Mouse (Mus musculus) myocyte (in vitro differentiated cells): ENCODE data around the gene Arxes1. TPM values are rescaled to one million over a fixed set of nuclear protein-coding genes. Genes with fewer than 3 reads are reported as not detected.

Source experiments
- H3K27me3 ChIP-seq: one replicate; pipeline ENCODE4 v1.6.1; 2011; ENCODE audit not compliant: control insufficient read depth, insufficient read depth, insufficient read length
- H3K36me3 ChIP-seq: one replicate; pipeline ENCODE4 v1.6.1; 2011; ENCODE audit not compliant: control insufficient read depth, insufficient read depth
- H3K4me2 ChIP-seq: one replicate; pipeline ENCODE4 v1.6.1; 2011; ENCODE audit warnings: low read depth, control low read depth
- H3K4me3 ChIP-seq: one replicate; pipeline ENCODE4 v1.5.1; 2011; ENCODE audit warnings: mild to moderate bottlenecking, control low read depth, moderate library complexity
- H3K79me2 ChIP-seq: one replicate; pipeline ENCODE4 v1.6.1; 2011; ENCODE audit not compliant: control insufficient read depth, insufficient read depth
- H3ac ChIP-seq: one replicate; pipeline ENCODE4 v1.6.1; 2011; ENCODE audit not compliant: control insufficient read depth, insufficient read length
- CEBPB ChIP-seq: IDR thresholded peaks from 2 replicates; pipeline ENCODE4 v1.6.1; 2011; ENCODE audit warnings: mild to moderate bottlenecking, moderate library complexity; ENCODE audit not compliant: poor library complexity, insufficient read depth, severe bottlenecking
- E2F4 ChIP-seq: IDR thresholded peaks from one replicate; pipeline ENCODE4 v1.6.1; 2011; ENCODE audit warnings: mild to moderate bottlenecking, control low read depth, moderate library complexity; ENCODE audit not compliant: insufficient read depth
- MAX ChIP-seq: IDR thresholded peaks from one replicate; pipeline ENCODE4 v1.6.1; 2011; ENCODE audit warnings: low read depth, mild to moderate bottlenecking, control low read depth
- MYOD1 ChIP-seq, 3 experiments: IDR thresholded peaks; one replicate each; pipeline ENCODE4 v1.6.1; 2011; ENCODE audit warnings: control low read depth in 2 of 3, low read depth in 2 of 3, mild to moderate bottlenecking in 2 of 3, moderate library complexity in 1 of 3; ENCODE audit not compliant: insufficient read length in 2 of 3, control insufficient read depth in 1 of 3
- MYOG ChIP-seq, 3 experiments: IDR thresholded peaks; one replicate each; pipeline ENCODE4 v1.6.1; 2011; ENCODE audit warnings: control low read depth in 2 of 3, low read depth in 2 of 3, mild to moderate bottlenecking in 2 of 3; ENCODE audit not compliant: insufficient read length in 2 of 3, control insufficient read depth in 1 of 3, insufficient read depth in 1 of 3
- POLR2A ChIP-seq: IDR thresholded peaks from one replicate; pipeline ENCODE4 v1.6.1; 2011; ENCODE audit warnings: low read depth, mild to moderate bottlenecking, control low read depth, moderate library complexity; ENCODE audit not compliant: insufficient read length
- POLR2AphosphoS2 ChIP-seq: IDR thresholded peaks from one replicate; pipeline ENCODE4 v1.6.1; 2011; ENCODE audit warnings: low read depth, control low read depth; ENCODE audit not compliant: insufficient read length
- REST ChIP-seq: IDR thresholded peaks from one replicate; pipeline ENCODE4 v1.6.1; 2011; ENCODE audit warnings: mild to moderate bottlenecking, control low read depth, moderate library complexity; ENCODE audit not compliant: insufficient read depth, insufficient read length
- SRF ChIP-seq: IDR thresholded peaks from one replicate; pipeline ENCODE4 v1.6.1; 2011; ENCODE audit warnings: low read depth; ENCODE audit not compliant: control insufficient read depth, insufficient read length
- TCF12 ChIP-seq: IDR thresholded peaks from one replicate; pipeline ENCODE4 v1.6.1; 2011; ENCODE audit warnings: mild to moderate bottlenecking, control low read depth; ENCODE audit not compliant: poor library complexity, insufficient read depth, severe bottlenecking
- TCF3 ChIP-seq: IDR thresholded peaks from one replicate; pipeline ENCODE4 v1.6.1; 2011; ENCODE audit warnings: low read depth, control low read depth; ENCODE audit not compliant: insufficient read length
- USF1 ChIP-seq: IDR thresholded peaks from one replicate; pipeline ENCODE4 v1.6.1; 2011; ENCODE audit warnings: low read depth, mild to moderate bottlenecking, control low read depth, moderate library complexity
- polyA plus RNA-seq: library from polyadenylated mRNA; unstranded; fragments of >200 nt; fragmentation: generic; extraction: Trizol; gene quantifications from one replicate; pipeline ENCODE4 v1.2.1, GENCODE M21; 2012; ENCODE audit warnings: missing spikeins

Gene Arxes1
- polyA plus RNA-seq, 1 experiment, result not detected

DNA sequence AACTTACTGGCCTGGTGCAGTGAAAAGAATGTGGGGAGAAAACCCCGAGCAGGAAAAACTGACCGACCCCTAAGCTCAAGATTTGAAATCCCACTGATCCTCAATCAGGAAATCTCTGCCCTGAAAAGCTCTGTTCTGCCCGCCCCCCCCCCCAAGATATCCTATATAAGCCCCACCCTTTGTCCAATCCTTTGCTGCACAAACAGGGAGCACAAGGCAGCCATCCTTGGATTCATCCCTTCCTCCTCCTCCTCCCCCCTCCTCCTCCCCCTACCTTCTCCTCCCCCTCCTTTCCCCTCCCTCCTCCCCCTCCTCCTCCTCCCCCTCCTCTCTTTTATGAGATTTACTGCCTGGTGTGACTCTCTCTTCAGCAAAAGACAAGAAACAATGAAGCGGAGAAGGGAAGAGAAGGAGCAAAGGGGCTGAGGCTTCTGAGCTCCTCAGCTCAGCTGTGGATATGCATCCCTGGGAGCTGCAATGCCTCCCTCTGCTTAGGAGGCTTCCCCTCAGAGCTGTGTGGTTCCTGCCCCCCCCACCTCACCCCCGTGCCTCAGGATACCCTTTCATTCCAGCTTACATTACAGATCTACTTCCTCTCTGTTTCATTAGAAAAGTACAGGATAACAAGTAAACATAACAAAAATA is 25.8 kb upstream of the Arxes1 start:
- no peaks in the 10 kb centered on the region for H3K79me2 ChIP-seq
- TF ChIP-seq MYOD1 (IDR thresholded peaks at IDR 0.05; ENCODE audit: control insufficient read depth in 1 of 3, insufficient read length in 2 of 3, low read depth in 2 of 3) (no peak), REST (no peak), POLR2A (no peak), POLR2AphosphoS2 (no peak), SRF (no peak), E2F4 (no peak), USF1 (no peak), TCF12 (no peak), TCF3 (no peak), MAX (no peak), MYOG (IDR thresholded peaks at IDR 0.05; ENCODE audit: control insufficient read depth in 1 of 3, insufficient read depth in 1 of 3, insufficient read length in 2 of 3, low read depth in 2 of 3) (no peak), CEBPB (no peak)
- H3K4me2 ChIP-seq, result no peak overlapping the region
- no peak overlapping the region for H3K4me3 ChIP-seq
- no peaks in the 10 kb centered on the region for H3K36me3 ChIP-seq
- H3ac ChIP-seq, result no peak overlapping the region
- no peaks in the 10 kb centered on the region for H3K27me3 ChIP-seq

DNA sequence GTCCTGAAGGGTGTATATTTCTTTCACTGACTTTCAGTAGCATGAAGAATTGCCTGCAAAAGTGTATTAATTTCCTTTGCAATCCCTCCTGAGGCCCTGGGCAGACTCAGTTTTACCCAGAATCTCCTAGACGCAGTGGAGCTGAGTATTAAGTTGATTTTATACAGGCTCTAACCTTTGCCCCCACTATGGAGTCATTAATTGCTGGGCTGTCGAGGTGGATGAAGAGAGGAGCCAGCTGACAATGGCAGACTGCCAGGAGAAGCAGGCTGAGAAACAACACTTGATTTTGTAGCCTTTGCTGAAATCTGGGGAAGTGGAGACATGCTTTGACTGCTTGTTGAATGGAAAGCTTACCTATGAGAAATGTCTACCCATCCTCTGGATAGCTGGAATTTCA is 18.8 kb upstream of the Arxes1 start:
- Histone ChIP-seq H3K36me3 (no peaks in the 10 kb centered on the region), H3K27me3 (no peaks in the 10 kb centered on the region), H3ac (no peak overlapping the region)

DNA sequence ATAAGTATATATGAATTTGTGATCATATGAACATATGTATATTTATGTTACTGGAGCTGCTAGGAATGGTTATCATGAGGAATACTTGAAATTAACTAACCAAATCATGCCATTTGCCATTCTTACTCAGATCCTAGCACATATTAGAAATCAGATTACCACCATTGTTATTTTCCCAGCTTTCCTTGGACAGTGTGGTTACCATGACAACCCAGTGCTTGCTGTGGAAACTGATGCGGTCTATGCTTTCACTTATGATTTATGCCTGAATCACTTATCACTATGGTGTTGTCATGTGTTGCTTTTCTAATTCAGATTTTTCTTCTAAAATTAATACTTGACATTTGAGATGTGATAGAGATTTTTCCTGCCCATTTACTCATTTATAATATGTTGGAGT is 2.8 kb upstream of the Arxes1 start:
- Histone ChIP-seq H3K36me3 (no peaks in the 10 kb centered on the region), H3ac (no peak overlapping the region), H3K4me2 (no peak overlapping the region), H3K27me3 (no peaks in the 10 kb centered on the region), H3K79me2 (no peaks in the 10 kb centered on the region), H3K4me3 (no peak overlapping the region)
- TF ChIP-seq REST, result no peak
- no peak for TF ChIP-seq E2F4
- no peak for TF ChIP-seq TCF3
- TF ChIP-seq POLR2AphosphoS2, result no peak
- TF ChIP-seq TCF12, result no peak
- no peak for TF ChIP-seq MYOG (IDR thresholded peaks at IDR 0.05; ENCODE audit: control insufficient read depth in 1 of 3, insufficient read depth in 1 of 3, insufficient read length in 2 of 3, low read depth in 2 of 3)

More for the DNA sequence above, 18.8 kb upstream of the Arxes1 start:
- Histone ChIP-seq H3K79me2 (no peaks in the 10 kb centered on the region), H3K4me3 (no peak overlapping the region), H3K4me2 (no peak overlapping the region)
- TF ChIP-seq REST, result no peak
- no peak for TF ChIP-seq CEBPB
- TF ChIP-seq TCF3, result no peak
- no peak for TF ChIP-seq POLR2AphosphoS2
- no peak for TF ChIP-seq TCF12
- TF ChIP-seq MYOD1 (IDR thresholded peaks at IDR 0.05; ENCODE audit: control insufficient read depth in 1 of 3, insufficient read length in 2 of 3, low read depth in 2 of 3), result no peak

DNA sequence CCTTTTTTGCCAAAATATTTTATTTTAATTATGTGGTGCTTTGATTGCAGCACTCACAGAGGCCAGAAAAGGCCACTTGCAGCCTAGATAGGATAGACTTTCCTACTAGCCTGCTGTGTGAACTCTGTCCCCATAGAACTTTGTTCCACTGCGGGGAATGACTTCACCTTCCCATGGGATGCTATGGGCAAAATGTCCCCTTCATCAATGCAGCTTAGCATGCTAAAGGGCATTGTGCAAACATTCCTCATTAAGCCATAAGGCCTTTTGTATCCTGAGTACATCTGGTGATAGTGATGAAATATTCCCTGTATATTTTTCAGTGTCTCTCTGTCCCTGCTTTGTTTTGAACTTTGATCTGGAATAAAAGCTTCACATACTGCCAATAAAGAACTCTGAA is 10.6 kb downstream of the Arxes1 start:
- TF ChIP-seq CEBPB, result no peak
- no peak overlapping the region for H3ac ChIP-seq
- no peak overlapping the region for H3K4me2 ChIP-seq
- H3K36me3 ChIP-seq, result no peaks in the 10 kb centered on the region
- no peaks in the 10 kb centered on the region for H3K79me2 ChIP-seq
- H3K4me3 ChIP-seq, result no peak overlapping the region
- no peaks in the 10 kb centered on the region for H3K27me3 ChIP-seq

DNA sequence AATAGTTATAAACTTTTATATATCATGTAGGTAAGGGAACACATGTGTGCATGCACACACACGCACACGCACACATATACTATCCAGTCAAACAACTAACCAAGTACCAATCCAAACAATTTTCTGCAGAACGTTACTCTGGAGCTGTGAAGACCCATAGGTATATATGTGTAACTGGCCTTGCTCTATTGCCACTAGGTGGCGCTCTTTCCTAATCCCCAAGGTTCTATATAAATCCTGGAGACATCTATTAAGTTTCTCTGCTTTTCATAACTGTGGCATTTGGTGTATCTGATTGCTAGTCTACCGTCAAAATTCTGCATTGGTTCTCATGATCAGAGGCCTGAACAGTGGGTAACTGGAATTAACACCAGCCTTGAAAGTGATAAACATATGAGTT is 14.4 kb downstream of the Arxes1 start:
- no peaks in the 10 kb centered on the region for H3K79me2 ChIP-seq
- no peak overlapping the region for H3ac ChIP-seq
- H3K4me3 ChIP-seq, result no peak overlapping the region
- H3K36me3 ChIP-seq, result no peaks in the 10 kb centered on the region
- no peaks in the 10 kb centered on the region for H3K27me3 ChIP-seq
- no peak overlapping the region for H3K4me2 ChIP-seq
- TF ChIP-seq MYOD1 (IDR thresholded peaks at IDR 0.05; ENCODE audit: control insufficient read depth in 1 of 3, insufficient read length in 2 of 3, low read depth in 2 of 3), result no peak
- TF ChIP-seq E2F4, result no peak
- TF ChIP-seq USF1, result no peak
- no peak for TF ChIP-seq POLR2AphosphoS2
- no peak for TF ChIP-seq MAX
- TF ChIP-seq POLR2A, result no peak
- TF ChIP-seq TCF3, result no peak

DNA sequence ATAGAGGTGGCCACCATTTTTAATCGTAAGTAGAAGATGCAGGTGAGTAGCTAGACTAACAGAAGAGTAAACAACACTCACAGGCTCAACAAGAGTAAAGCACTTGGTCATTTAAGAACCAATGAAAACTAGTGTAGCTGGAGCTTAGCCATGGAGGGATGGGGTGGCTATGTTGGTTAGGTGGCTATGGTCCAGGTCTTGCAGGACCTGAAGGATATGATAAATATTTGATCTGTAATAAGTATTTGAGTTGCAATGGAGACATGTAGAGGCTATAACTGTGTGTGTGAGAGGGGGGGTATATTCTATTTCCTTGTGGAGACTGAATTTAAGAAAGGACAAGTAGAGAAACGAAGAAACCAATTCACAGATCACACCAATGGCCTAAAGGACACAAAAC is 18.1 kb downstream of the Arxes1 start:
- no peak overlapping the region for H3K4me3 ChIP-seq
- no peaks in the 10 kb centered on the region for H3K36me3 ChIP-seq
- H3K27me3 ChIP-seq, result no peaks in the 10 kb centered on the region
- no peak overlapping the region for H3ac ChIP-seq
- H3K79me2 ChIP-seq, result no peaks in the 10 kb centered on the region
- H3K4me2 ChIP-seq, result no peak overlapping the region
- TF ChIP-seq REST, result no peak
- no peak for TF ChIP-seq TCF3
- TF ChIP-seq TCF12, result no peak
- TF ChIP-seq E2F4, result no peak
- TF ChIP-seq SRF, result no peak
- no peak for TF ChIP-seq USF1
- no peak for TF ChIP-seq MYOD1 (IDR thresholded peaks at IDR 0.05; ENCODE audit: control insufficient read depth in 1 of 3, insufficient read length in 2 of 3, low read depth in 2 of 3)
- TF ChIP-seq POLR2A, result no peak
- TF ChIP-seq MYOG (IDR thresholded peaks at IDR 0.05; ENCODE audit: control insufficient read depth in 1 of 3, insufficient read depth in 1 of 3, insufficient read length in 2 of 3, low read depth in 2 of 3), result no peak
- TF ChIP-seq CEBPB, result no peak
- TF ChIP-seq MAX, result no peak
- no peak for TF ChIP-seq POLR2AphosphoS2
